Mouse (Mus musculus) large intestine, adult 2 months (tissue): Measurements from ENCODE around the gene Mtfr1l. TPM values are rescaled to one million over a fixed set of nuclear protein-coding genes. Genes with fewer than 3 reads are reported as not detected.
"Not testable (repeated sequence)": the region's sequence is repeated elsewhere in the genome, so short reads cannot be mapped to it uniquely, and the experiment has no call there.

Source experiments
- DNase-seq: peaks from one replicate; pipeline ENCODE4 v3.0.0-alpha.2; 2012; ENCODE audit warnings: low read depth, low spot score
- WGBS: fragments of 180-500 bp; shearing (Covaris S2); methylation state at CpG from one replicate; pipeline ENCODE4 v1.1.7; 2018; 5-methylcytosine and 5-hydroxymethylcytosine counted together
- polyA plus RNA-seq: library from polyadenylated mRNA; depleted of rRNA; stranded (reverse); fragments of >200 nt; gene quantifications from 2 replicates; pipeline ENCODE4 v1.2.3, GENCODE M21; 2012

Mtfr1l gene
- polyA plus RNA-seq, 1 experiment: 56.1 TPM

- DNase-seq: no peak
- 7% methylated on average over 35 of the region's 35 CpGs for WGBS
These were observed 38.5 kb downstream of the Mtfr1l start, which contains the start of gene Paqr7 for GRCm38 (mm10) chr4:134496595-134497210. Gene Paqr7 (plus strand): TSS chr4:134496697.

GRCm38 (mm10) chr4:134495546-134495923, 39.7 kb downstream of the Mtfr1l start:
- DNase-seq: no peak
- 78% methylated on average over 5 of the region's 5 CpGs for WGBS

DNA sequence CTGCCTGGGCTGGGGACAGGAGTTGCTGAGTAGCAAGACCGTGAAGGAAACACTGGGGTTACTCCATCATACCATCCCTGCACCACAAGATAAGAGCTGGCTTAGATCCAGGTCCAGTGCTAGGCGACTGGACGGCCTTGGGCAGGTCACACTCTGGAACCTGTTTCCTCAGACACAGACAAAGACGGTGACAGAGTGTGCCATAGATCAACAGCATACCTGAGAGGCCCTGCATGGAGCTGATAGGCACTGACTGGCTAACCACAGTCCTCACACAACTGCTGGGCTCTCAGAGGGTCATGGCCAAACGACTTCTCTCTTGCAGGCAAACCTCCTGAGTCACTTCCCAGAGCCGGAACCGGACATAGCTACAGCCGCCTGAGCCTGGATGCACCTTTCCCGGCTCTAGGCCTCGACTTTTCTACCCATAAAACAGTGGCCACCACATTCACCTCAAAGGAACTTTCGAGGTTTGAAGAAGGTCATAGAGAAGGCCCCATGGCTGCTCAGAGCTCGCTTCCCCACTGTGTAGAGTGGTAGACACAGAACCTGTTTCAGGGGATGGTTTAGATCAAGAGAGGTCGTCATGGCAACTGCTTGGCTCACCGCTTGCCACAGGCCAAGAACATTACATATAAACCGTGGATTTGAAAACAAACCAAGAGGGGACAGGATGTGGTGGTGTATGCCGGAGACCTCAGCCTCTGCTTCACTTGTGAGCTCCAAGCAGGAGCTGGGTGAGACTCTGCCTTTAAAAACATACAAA, 40.2 kb downstream of the Mtfr1l start:
- DNase-seq: no peak
- WGBS: 54% methylated on average over 16 of the region's 16 CpGs

DNA sequence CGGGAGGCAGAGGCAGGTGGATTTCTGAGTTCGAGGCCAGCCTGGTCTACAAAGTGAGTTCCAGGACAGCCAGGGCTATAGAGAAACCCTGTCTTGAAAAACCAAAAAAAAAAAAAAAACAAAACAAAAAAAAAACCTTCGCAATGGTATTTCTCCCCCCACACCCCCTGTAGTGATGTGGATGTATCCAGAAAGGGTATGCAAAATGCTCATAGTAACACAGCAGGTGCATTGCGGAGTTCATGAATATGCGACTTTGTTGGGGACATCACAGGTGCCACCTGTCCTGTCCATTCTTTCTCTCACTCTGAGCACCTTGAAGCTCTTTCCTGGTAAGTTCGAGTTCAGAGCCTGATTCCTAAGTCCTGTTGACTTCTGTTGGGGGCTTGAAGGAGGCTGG, 41.0 kb downstream of the Mtfr1l start:
- 94% methylated on average over 6 of the region's 6 CpGs for WGBS
- not testable (repeated sequence) for DNase-seq

DNA sequence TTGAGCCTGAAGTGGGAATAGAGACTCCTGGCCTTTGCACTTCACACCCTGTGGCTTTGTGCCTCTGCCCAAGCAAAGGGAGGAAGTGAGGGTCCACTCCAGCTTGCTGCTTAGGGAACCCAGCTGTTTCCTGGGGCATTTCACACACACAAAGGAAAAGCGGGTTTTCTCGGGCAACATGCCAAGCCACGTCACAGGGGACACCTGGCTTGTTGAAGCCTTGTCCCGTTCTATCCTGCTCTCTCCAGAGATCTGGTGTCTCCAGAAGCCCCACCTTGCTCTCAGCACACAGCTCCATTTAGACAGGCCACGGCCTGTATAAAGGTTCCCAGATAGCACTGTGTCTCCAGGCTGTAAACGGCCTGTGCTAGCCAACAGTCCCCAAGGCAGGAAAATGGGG, 43.5 kb downstream of the Mtfr1l start:
- WGBS: 20% methylated on average over 6 of the region's 6 CpGs
- DNase-seq: no peak

DNA sequence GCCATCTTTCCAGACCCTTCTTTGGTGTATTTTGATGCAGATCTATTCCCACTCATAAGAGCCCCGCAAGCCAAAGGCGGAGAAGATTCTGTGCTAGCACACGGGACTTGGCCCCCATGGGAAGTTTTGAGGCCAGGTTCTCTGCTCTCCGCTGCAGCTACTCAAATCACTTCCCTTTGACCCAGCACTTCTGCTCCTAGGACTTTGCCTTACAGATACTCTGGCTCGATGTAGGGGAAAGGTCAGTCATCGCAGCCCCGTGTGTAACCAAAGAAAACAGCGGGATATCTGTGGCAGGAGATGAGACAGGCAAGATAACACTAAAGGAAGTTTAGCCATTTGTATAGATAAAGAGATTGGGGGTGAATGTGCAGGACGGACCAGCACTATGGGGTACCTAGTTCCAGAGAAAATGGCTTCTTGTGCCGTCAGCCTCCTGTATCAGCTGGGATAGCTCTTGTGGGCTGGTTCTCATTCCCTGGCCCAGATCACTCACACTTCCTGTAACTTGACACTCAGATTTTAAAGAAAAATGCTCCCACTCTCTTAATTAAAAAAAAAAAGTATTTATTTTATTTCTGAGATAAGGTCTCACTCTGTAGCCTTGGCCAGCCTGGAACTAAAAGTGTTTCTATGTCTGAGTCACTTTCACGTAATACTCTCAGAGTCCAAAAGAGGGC, 45.1 kb downstream of the Mtfr1l start:
- no peak for DNase-seq
- 78% methylated on average over 11 of the region's 11 CpGs for WGBS

DNA sequence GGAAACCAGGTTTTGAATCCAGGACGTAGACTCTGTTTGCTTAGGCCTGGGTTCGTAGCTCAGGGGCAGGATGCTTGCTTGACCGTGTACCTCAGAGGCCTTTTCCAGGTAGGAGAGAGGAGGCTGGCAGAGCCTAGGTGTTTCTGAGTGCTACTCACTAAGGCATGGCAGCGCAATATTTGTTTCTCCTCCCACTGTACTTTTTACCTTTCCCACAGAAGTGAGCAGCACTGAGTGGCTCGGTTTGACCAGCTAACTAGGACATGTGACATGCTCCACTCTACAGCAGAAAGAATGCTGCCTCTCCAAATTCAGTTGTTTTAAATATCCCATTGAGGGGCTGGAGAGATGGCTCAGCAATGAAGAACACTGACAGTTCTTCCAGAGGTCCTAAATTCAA, 47.0 kb downstream of the Mtfr1l start:
- WGBS: 88% methylated on average over 5 of the region's 5 CpGs
- no peak for DNase-seq

DNA sequence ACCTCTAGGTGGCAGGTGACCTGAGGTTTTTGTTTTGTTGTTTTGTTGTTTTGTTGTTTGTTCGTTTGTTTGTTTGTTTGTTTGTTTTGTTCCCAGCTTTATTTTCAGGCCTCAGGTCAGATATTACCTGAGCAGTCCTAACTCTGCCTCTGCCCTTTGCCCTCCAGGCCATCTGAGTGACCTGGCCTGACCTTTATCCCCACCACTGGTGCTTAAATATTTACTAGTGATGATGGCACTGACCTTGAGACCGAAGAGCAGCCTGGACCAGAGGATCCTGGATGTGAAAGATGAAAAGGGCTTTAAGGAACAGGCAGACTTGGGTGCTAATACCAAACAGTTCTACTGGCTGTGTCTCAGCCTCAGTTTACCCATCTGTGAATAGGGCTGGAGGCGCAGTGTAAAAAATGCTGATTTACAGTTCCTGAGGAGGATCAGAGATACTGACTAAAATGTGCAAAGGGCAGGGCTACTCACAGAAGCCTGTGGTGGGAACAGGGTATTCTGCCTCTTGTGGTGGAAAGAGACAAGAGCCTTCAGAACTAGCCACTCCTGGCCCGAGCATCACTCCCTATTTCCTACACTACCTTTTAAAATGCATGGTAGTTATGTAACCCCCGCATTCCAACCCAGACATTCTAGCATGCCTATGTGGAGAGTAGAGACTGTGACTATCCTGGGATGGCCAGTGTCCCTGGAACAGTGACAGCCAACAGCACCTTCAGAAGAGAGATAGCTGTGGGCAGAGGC, 49.9 kb downstream of the Mtfr1l start:
- DNase-seq: no peak
- 70% methylated on average over 5 of the region's 5 CpGs for WGBS

- DNase-seq: no peak
- WGBS: 77% methylated on average over 10 of the region's 10 CpGs
These were observed 51.0 kb downstream of the Mtfr1l start for GRCm38 (mm10) chr4:134484231-134484630.

DNA sequence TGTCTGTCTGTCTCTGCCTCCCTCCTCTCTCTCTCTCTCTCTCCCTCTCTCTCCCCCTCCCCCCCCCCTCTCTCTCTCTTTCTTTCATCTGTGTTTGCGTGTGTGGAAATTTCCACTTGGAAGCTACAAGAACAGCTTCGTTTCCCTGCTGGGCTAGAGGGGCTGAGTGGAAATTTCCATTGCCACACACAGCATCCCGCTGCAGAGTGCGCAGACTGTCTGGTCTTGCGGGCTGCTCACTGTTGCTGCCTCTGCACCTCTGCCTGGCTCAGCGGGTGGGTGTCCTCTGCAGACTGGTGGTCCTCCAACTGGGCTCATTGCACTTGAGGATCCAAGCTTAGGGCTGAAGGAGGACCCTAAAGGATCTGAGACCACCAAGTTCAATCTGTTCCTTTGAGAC, 51.5 kb downstream of the Mtfr1l start:
- 58% methylated on average over 6 of the region's 6 CpGs for WGBS
- no peak for DNase-seq

DNA sequence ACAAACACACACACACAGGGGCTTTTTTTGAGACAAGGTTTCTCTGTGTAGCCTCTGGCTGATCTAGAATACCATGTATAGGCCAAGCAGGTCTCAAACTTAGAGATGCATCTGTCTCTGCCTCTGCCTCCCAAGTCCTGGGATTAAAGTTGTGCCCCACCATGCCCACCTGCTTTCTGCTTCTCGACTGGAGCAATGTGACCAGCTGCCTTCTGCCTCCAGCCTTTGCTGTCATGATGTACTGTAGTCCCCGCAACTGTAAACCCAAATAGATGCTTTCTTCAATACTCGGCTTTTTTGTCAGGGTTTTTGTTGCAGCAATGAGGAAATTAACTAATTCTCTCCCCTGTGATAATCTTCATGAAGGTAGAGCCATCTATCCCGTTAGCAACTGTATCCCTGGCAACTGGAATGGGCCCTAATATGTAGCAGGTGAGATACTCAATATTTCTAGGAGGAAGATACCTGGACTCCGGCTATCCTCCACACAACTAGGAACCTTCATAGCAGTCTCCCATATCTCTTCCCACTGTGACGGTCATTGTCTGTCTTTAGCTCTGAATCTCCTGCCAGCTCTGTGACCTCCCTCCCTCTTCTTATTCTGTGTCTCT, 52.0 kb downstream of the Mtfr1l start:
- no peak for DNase-seq
- WGBS: 64% methylated on average over 6 of the region's 6 CpGs

DNA sequence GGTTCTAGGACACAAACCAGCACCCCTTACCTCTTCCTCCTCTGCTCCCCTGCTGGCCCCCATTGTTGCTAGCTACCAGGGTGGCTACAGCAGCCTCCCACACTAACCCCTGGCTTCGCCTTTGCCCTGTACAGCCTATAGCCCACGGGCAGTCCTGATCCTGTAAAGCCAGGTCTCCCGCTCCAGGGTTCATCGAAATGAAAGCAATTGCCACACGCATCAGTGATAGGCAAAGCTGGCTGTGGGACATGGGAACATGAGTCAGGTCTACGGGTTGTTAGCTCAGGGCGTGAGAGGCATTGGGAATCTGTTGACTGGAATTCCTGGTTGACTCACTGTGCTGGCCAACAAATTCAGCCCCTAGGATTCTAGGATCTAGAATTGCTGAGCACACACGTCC, 52.7 kb downstream of the Mtfr1l start:
- no peak for DNase-seq
- 41% methylated on average over 8 of the region's 8 CpGs for WGBS

- WGBS: 66% methylated on average over 6 of the region's 6 CpGs
These were observed 53.9 kb downstream of the Mtfr1l start for GRCm38 (mm10) chr4:134481270-134481669.

GRCm38 (mm10) chr4:134480864-134481263, 54.3 kb downstream of the Mtfr1l start:
- 18% methylated on average over 6 of the region's 6 CpGs for WGBS
- DNase-seq: peak; percentile 56

More at GRCm38 (mm10) chr4:134481270-134481669, 53.9 kb downstream of the Mtfr1l start:
- no peak for DNase-seq

GRCm38 (mm10) chr4:134479839-134480238, 55.3 kb downstream of the Mtfr1l start:
- 85% methylated on average over 4 of the region's 4 CpGs for WGBS
- no peak for DNase-seq

GRCm38 (mm10) chr4:134478031-134478430, 57.2 kb downstream of the Mtfr1l start:
- 6% methylated on average over 9 of the region's 9 CpGs for WGBS
- DNase-seq: no peak

DNA sequence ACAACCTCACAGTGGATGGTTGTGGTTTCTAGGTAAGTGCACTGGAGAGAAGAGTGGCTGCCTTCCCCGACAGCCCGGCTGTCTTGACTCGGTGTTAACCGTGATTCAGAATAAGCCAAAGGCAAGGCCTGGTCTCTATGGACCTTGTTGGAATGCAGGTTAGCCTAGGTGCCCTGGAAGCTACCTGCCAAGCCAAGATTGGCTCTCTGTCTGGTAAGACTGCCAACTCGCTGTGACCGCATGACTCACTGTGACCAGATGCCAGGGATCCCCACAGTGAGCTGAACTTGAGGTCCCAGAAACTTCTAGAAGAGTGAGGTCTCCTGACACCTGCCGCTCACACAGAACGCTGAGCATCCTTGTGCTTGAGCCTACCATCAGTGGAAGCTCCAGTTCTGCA, 58.3 kb downstream of the Mtfr1l start:
- WGBS: 85% methylated on average over 8 of the region's 8 CpGs
- no peak for DNase-seq
